ENCODE assay signal across 8 mouse cellular contexts in genomic region chr7:44590402-44591347, GRCm38 (mm10). TPM values are rescaled to one million over a fixed set of nuclear protein-coding genes. Genes with fewer than 3 reads are reported as not detected.
A peak's percentile ranks its signal among the peaks of the same experiment; 100 is the strongest.
DNase-seq lines count a peak whose midpoint lies in the region; ATAC-seq lines count a peak whose summit lies in the region.

Kcnc3 (plus strand) TSS chr7:44590664.

- no peaks in the 10 kb centered on the region for H3K9me3 ChIP-seq in embryonic facial prominence, embryonic 12.5 days
- H3K9me3 ChIP-seq in midbrain, embryonic 10.5 days (replicated peaks) = no peaks in the 10 kb centered on the region

- peak within 1 kb of the TSS; percentile 61 for H3K9ac ChIP-seq in embryonic facial prominence, embryonic 12.5 days

- 2% methylated on average over 77 of the region's 80 CpGs for WGBS in embryonic facial prominence, embryonic 12.5 days
- WGBS in midbrain, embryonic 10.5 days = under 1% methylated on average over 80 of the region's 80 CpGs

- H3K4me1 ChIP-seq in embryonic facial prominence, embryonic 12.5 days = peaks cover 29% of the 10 kb centered on the region
- peaks cover 85% of the 10 kb centered on the region for H3K4me1 ChIP-seq in midbrain, embryonic 10.5 days

- H3K27me3 ChIP-seq in embryonic facial prominence, embryonic 12.5 days = peaks cover 78% of the 10 kb centered on the region
- H3K27me3 ChIP-seq in midbrain, embryonic 10.5 days (ENCODE audit: low read depth, poor library complexity, severe bottlenecking) = peaks cover 79% of the 10 kb centered on the region

- intact Hi-C loops in left cerebral cortex, postnatal 36 days (cut with DNase I) = no loop called here

- H3K27ac ChIP-seq in embryonic facial prominence, embryonic 12.5 days = peak within 1 kb of the TSS; percentile 41; the same call in 1 of the 2 replicates
- peak within 1 kb of the TSS; percentile 74 for H3K27ac ChIP-seq in midbrain, embryonic 10.5 days (replicated peaks)

- DNase-seq in adrenal gland, postnatal 36 days = peak; percentile 89 to 93
- peak; percentile 99 for DNase-seq in heart, adult 11 months
- DNase-seq in kidney, adult 11 months = peak; percentile 98
- peak; percentile 91 to 93 for DNase-seq in left cerebral cortex, postnatal 36 days (ENCODE audit: low spot score in 2 of 2)
- peak; percentile 98 for DNase-seq in midbrain, embryonic 10.5 days (ENCODE audit: low spot score)
- peak; percentile 94 for DNase-seq in right cerebral cortex, postnatal 25 days
- DNase-seq in urinary bladder, postnatal 25 days (ENCODE audit: low spot score) = peak; percentile 63

- ATAC-seq in embryonic facial prominence, embryonic 12.5 days (ENCODE audit: insufficient number of reproducible peaks, insufficient read depth, low FRiP score, low TSS enrichment) = peak; percentile 90

- H3K4me3 ChIP-seq in embryonic facial prominence, embryonic 12.5 days = peak within 1 kb of the TSS; percentile 62
- peak within 1 kb of the TSS; percentile 72 for H3K4me3 ChIP-seq in midbrain, embryonic 10.5 days

- no peaks in the 10 kb centered on the region for H3K36me3 ChIP-seq in embryonic facial prominence, embryonic 12.5 days
- H3K36me3 ChIP-seq in midbrain, embryonic 10.5 days = peaks cover 7% of the 10 kb centered on the region

- peak within 1 kb of the TSS; percentile 100 for H3K4me2 ChIP-seq in embryonic facial prominence, embryonic 12.5 days (replicated peaks)

RNA-seq across cellular contexts. Expression of gene Kcnc3, which starts in this region (rescaled TPM):
- total RNA-seq in adrenal gland, postnatal 36 days (2021) = 1 to 10 TPM; 2.6 to 3.9 TPM
- 0.70 and 0.79 TPM in 2 replicates for polyA plus RNA-seq in embryonic facial prominence, embryonic 12.5 days (2016; fragmentation: Nextera tagmentation; extraction: Ambion mirVana)
- 100 to 1,000 TPM in 1 of 2 experiments, 10 to 100 TPM in 1; 97.6 to 107 TPM for total RNA-seq in left cerebral cortex, postnatal 36 days (2021)
- polyA plus RNA-seq in midbrain, embryonic 10.5 days (2016; fragmentation: Nextera tagmentation; extraction: Ambion mirVana) = 1.1 and 1.2 TPM in 2 replicates

Comparison
In these comparisons a context has a peak if more than half of its experiments do, and no peak if none do; other contexts are left out.
1. Peak in every context shown above with its lines: DNase-seq, ATAC-seq, H3K4me3 ChIP-seq and H3K27ac ChIP-seq.
2. RNA of gene Kcnc3 (total RNA-seq): 97.6 to 107 TPM in left cerebral cortex, postnatal 36 days; 2.6 to 3.9 TPM in adrenal gland, postnatal 36 days; every median in the first group is over 10 times any median in the second.
3. Peak in ATAC-seq, H3K4me3 ChIP-seq, H3K27ac ChIP-seq, H3K9ac ChIP-seq and H3K4me2 ChIP-seq in embryonic facial prominence, embryonic 12.5 days; RNA of the gene not detected or under 1 TPM.